Mouse (Mus musculus): ENCODE results near the gene Olfr993. TPM values are rescaled to one million over a fixed set of nuclear protein-coding genes. Genes with fewer than 3 reads are reported as not detected.

The Olfr993 gene
- not detected in 2 replicates for polyA plus RNA-seq (2015; fragmentation: Nextera tagmentation; extraction: Ambion mirVana)

- no peak within 1 kb of the TSS for H3K4me3 ChIP-seq (replicated peaks; ENCODE audit: low read depth, low read length)
- H3K9me3 ChIP-seq (replicated peaks; ENCODE audit: low read length): no peaks in the 10 kb centered on the region
- DNase-seq (ENCODE audit: low spot score) (no peak), ATAC-seq (replicated peaks; ENCODE audit: low FRiP score, low read depth) (no peak)
- no peaks in the 10 kb centered on the region for H3K36me3 ChIP-seq (ENCODE audit: insufficient read depth, low read length)
- no peak for TF ChIP-seq CTCF (IDR thresholded peaks at IDR 0.05; ENCODE audit: low read depth)
- no peak within 1 kb of the TSS for H3K4me2 ChIP-seq (ENCODE audit: low read length)
- no peaks in the 10 kb centered on the region for H3K27me3 ChIP-seq (ENCODE audit: insufficient read depth, low read length)
- no peak within 1 kb of the TSS for H3K9ac ChIP-seq (ENCODE audit: low read depth, low read length)
- no peaks in the 10 kb centered on the region for H3K4me1 ChIP-seq (replicated peaks; ENCODE audit: insufficient read depth, low read length)
- no peak within 1 kb of the TSS for H3K27ac ChIP-seq
Measured at GRCm38 (mm10) chr2:85414777-85415176, at the start of gene Olfr993. TSS of gene Olfr993 (minus strand) at chr2:85414877.

GRCm38 (mm10) chr2:85443539-85443938, 28.9 kb upstream of the Olfr993 start, which contains the start of gene Olfr995:
TSS of gene Olfr995 (minus strand) at chr2:85443639.
- ATAC-seq (replicated peaks; ENCODE audit: low FRiP score, low read depth): no peak
- DNase-seq (ENCODE audit: low spot score): no peak
- no peaks in the 10 kb centered on the region for H3K27me3 ChIP-seq (ENCODE audit: insufficient read depth, low read length)
- H3K36me3 ChIP-seq (ENCODE audit: insufficient read depth, low read length): no peaks in the 10 kb centered on the region
- no peak within 1 kb of the TSS for H3K27ac ChIP-seq
- no peaks in the 10 kb centered on the region for H3K4me1 ChIP-seq (replicated peaks; ENCODE audit: insufficient read depth, low read length)
- no peak for TF ChIP-seq CTCF (IDR thresholded peaks at IDR 0.05; ENCODE audit: low read depth)
- H3K4me2 ChIP-seq (ENCODE audit: low read length): no peak within 1 kb of the TSS
- H3K9ac ChIP-seq (ENCODE audit: low read depth, low read length): no peak within 1 kb of the TSS
- WGBS: 42% methylated on average over 1 of the region's 1 CpGs
- H3K4me3 ChIP-seq (replicated peaks; ENCODE audit: low read depth, low read length): no peak within 1 kb of the TSS
- H3K9me3 ChIP-seq (replicated peaks; ENCODE audit: low read length): no peaks in the 10 kb centered on the region

GRCm38 (mm10) chr2:85442546-85442945, 27.9 kb upstream of the Olfr993 start:
- Histone ChIP-seq H3K36me3 (ENCODE audit: insufficient read depth, low read length) (no peaks in the 10 kb centered on the region), H3K9me3 (replicated peaks; ENCODE audit: low read length) (no peaks in the 10 kb centered on the region), H3K4me3 (replicated peaks; ENCODE audit: low read depth, low read length) (no peak overlapping the region), H3K4me1 (replicated peaks; ENCODE audit: insufficient read depth, low read length) (no peaks in the 10 kb centered on the region), H3K9ac (ENCODE audit: low read depth, low read length) (no peak overlapping the region), H3K4me2 (ENCODE audit: low read length) (no peak overlapping the region), H3K27me3 (ENCODE audit: insufficient read depth, low read length) (no peaks in the 10 kb centered on the region), H3K27ac (no peak overlapping the region)
- DNase-seq (ENCODE audit: low spot score) (no peak), ATAC-seq (replicated peaks; ENCODE audit: low FRiP score, low read depth) (no peak)
- no peak for TF ChIP-seq CTCF (IDR thresholded peaks at IDR 0.05; ENCODE audit: low read depth)

- no peak within 1 kb of the TSS for H3K9ac ChIP-seq (ENCODE audit: low read depth, low read length)
- H3K27me3 ChIP-seq (ENCODE audit: insufficient read depth, low read length): no peaks in the 10 kb centered on the region
- no peak within 1 kb of the TSS for H3K27ac ChIP-seq
- TF ChIP-seq CTCF (IDR thresholded peaks at IDR 0.05; ENCODE audit: low read depth): no peak
- H3K36me3 ChIP-seq (ENCODE audit: insufficient read depth, low read length): no peaks in the 10 kb centered on the region
- H3K4me3 ChIP-seq (replicated peaks; ENCODE audit: low read depth, low read length): no peak within 1 kb of the TSS
- ATAC-seq (replicated peaks; ENCODE audit: low FRiP score, low read depth) (no peak), DNase-seq (ENCODE audit: low spot score) (no peak)
- 88% methylated on average over 3 of the region's 3 CpGs for WGBS
- no peaks in the 10 kb centered on the region for H3K4me1 ChIP-seq (replicated peaks; ENCODE audit: insufficient read depth, low read length)
- no peaks in the 10 kb centered on the region for H3K9me3 ChIP-seq (replicated peaks; ENCODE audit: low read length)
- H3K4me2 ChIP-seq (ENCODE audit: low read length): no peak within 1 kb of the TSS
Measured at GRCm38 (mm10) chr2:85436351-85436750, 21.7 kb upstream of the Olfr993 start, which contains the start of gene Olfr994. TSS of gene Olfr994 (minus strand) at chr2:85436451.

GRCm38 (mm10) chr2:85425893-85426292, 11.2 kb upstream of the Olfr993 start:
- no peaks in the 10 kb centered on the region for H3K9me3 ChIP-seq (replicated peaks; ENCODE audit: low read length)
- no peak for ATAC-seq (replicated peaks; ENCODE audit: low FRiP score, low read depth)
- DNase-seq (ENCODE audit: low spot score): no peak
- H3K27me3 ChIP-seq (ENCODE audit: insufficient read depth, low read length): no peaks in the 10 kb centered on the region
- H3K4me2 ChIP-seq (ENCODE audit: low read length): no peak overlapping the region
- no peak overlapping the region for H3K4me3 ChIP-seq (replicated peaks; ENCODE audit: low read depth, low read length)
- WGBS: 83% methylated on average over 1 of the region's 1 CpGs
- H3K9ac ChIP-seq (ENCODE audit: low read depth, low read length): no peak overlapping the region
- H3K4me1 ChIP-seq (replicated peaks; ENCODE audit: insufficient read depth, low read length): no peaks in the 10 kb centered on the region
- no peak overlapping the region for H3K27ac ChIP-seq
- no peak for TF ChIP-seq CTCF (IDR thresholded peaks at IDR 0.05; ENCODE audit: low read depth)
- no peaks in the 10 kb centered on the region for H3K36me3 ChIP-seq (ENCODE audit: insufficient read depth, low read length)

- H3K27me3 ChIP-seq (ENCODE audit: insufficient read depth, low read length): no peaks in the 10 kb centered on the region
- no peak for TF ChIP-seq CTCF (IDR thresholded peaks at IDR 0.05; ENCODE audit: low read depth)
- H3K4me2 ChIP-seq (ENCODE audit: low read length): no peak within 1 kb of the TSS
- H3K27ac ChIP-seq: no peak within 1 kb of the TSS
- no peaks in the 10 kb centered on the region for H3K4me1 ChIP-seq (replicated peaks; ENCODE audit: insufficient read depth, low read length)
- no peak within 1 kb of the TSS for H3K9ac ChIP-seq (ENCODE audit: low read depth, low read length)
- no peaks in the 10 kb centered on the region for H3K36me3 ChIP-seq (ENCODE audit: insufficient read depth, low read length)
- no peak within 1 kb of the TSS for H3K4me3 ChIP-seq (replicated peaks; ENCODE audit: low read depth, low read length)
- H3K9me3 ChIP-seq (replicated peaks; ENCODE audit: low read length): no peaks in the 10 kb centered on the region
- 51% methylated on average over 2 of the region's 2 CpGs for WGBS
- no peak for DNase-seq (ENCODE audit: low spot score)
- ATAC-seq (replicated peaks; ENCODE audit: low FRiP score, low read depth): no peak
Measured at GRCm38 (mm10) chr2:85409369-85409768, 5.3 kb downstream of the Olfr993 start, which contains the start of gene Olfr992. TSS of gene Olfr992 (minus strand) at chr2:85409469.

Other genes starting within 250 kb of the Olfr993 start
- gene Lrrc55, start 217.7 kb downstream of the Olfr993 start, polyA plus RNA-seq (2015; fragmentation: Nextera tagmentation; extraction: Ambion mirVana): 0.47 and 0.84 TPM in 2 replicates
- not detected in 2 replicates for gene Olfr987, start 75.6 kb downstream of the Olfr993 start, polyA plus RNA-seq (2015; fragmentation: Nextera tagmentation; extraction: Ambion mirVana)
- not detected in 2 replicates for gene Olfr988, start 51.6 kb downstream of the Olfr993 start, polyA plus RNA-seq (2015; fragmentation: Nextera tagmentation; extraction: Ambion mirVana)
- gene Olfr992, start 5.4 kb downstream of the Olfr993 start, polyA plus RNA-seq (2015; fragmentation: Nextera tagmentation; extraction: Ambion mirVana): not detected in 2 replicates
- gene Olfr994, start 21.6 kb upstream of the Olfr993 start, polyA plus RNA-seq (2015; fragmentation: Nextera tagmentation; extraction: Ambion mirVana): not detected in 2 replicates
- gene Olfr995, start 28.8 kb upstream of the Olfr993 start, polyA plus RNA-seq (2015; fragmentation: Nextera tagmentation; extraction: Ambion mirVana): not detected in 2 replicates
- not detected in 2 replicates for gene 4833423E24Rik, start 104.1 kb upstream of the Olfr993 start, polyA plus RNA-seq (2015; fragmentation: Nextera tagmentation; extraction: Ambion mirVana)
- gene Olfr996, start 164.3 kb upstream of the Olfr993 start, polyA plus RNA-seq (2015; fragmentation: Nextera tagmentation; extraction: Ambion mirVana): not detected in 2 replicates
- gene Olfr998, start 174.1 kb upstream of the Olfr993 start, polyA plus RNA-seq (2015; fragmentation: Nextera tagmentation; extraction: Ambion mirVana): not detected in 2 replicates
- gene Olfr1000, start 197.0 kb upstream of the Olfr993 start, polyA plus RNA-seq (2015; fragmentation: Nextera tagmentation; extraction: Ambion mirVana): not detected in 2 replicates
- gene Olfr1002, start 235.8 kb upstream of the Olfr993 start, polyA plus RNA-seq (2015; fragmentation: Nextera tagmentation; extraction: Ambion mirVana): not detected in 2 replicates
- gene Olfr154, start 249.6 kb upstream of the Olfr993 start, polyA plus RNA-seq (2015; fragmentation: Nextera tagmentation; extraction: Ambion mirVana): not detected in 2 replicates

Measured in kidney, postnatal 0 days (tissue).